Mouse (Mus musculus) left cerebral cortex, postnatal 14 days (tissue): ENCODE data around the gene Tbc1d30. TPM values are rescaled to one million over a fixed set of nuclear protein-coding genes. Genes with fewer than 3 reads are reported as not detected.
"Not testable (repeated sequence)": the region's sequence is repeated elsewhere in the genome, so short reads cannot be mapped to it uniquely, and the experiment has no call there.

Experiments
- DNase-seq, 2 experiments: peaks; one replicate each; pipeline ENCODE4 v3.0.0; 2021 to 2022; ENCODE audit warnings: low spot score in 2 of 2, mixed read lengths in 1 of 2
- intact Hi-C: fragments of 180-260 bp; cut with DNase I; formaldehyde crosslinking; loops from one replicate; pipeline ENCODE4 v1.15.1; 2025
- total RNA-seq, 2 experiments: library from RNA; stranded (reverse); gene quantifications; 2 replicates each; pipeline ENCODE4 v1.2.3; 2021

The Tbc1d30 gene
- total RNA-seq, 2 experiments from 2014 or later: 72.0 to 79.1 TPM

DNA sequence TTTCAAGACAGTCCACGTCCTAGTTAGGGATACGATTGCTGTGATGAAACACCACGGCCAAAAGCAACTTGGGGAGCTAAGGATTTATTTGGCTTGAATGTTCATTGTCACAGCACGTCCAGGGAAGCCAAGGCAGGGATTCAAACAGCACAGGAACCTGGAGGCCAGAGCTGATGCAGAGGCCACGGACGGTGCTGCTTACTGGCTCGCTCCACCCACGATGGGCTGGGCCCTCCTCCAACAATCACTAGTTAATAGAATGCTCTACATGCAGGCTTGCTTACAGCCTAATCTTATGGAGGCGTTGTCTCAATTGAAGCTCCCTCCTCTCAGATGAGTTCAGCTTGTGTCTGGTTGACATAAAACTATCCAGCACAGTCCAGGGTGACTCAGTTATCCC is 16.7 kb upstream of the Tbc1d30 start:
- DNase-seq: no peak
- intact Hi-C loops: no loop called here

DNA sequence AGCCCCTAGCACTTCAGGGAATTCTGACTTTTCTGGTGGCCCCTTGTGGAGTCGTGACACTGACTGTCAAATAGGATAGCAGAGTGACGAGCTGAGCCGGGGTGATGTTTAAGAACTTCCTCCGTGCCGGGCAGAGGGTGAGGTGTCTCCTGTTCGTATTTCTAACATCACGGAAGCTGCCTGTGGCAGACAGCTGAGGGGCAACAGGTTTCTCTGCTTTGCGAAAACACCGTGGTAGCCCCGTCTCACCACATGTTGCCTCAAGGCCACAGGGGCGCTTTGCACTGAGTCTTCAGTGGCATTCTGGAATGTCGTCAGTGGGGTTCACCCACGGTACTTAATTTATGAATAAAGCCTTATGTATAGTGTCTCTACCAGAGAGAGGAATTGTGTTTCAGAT is 16.2 kb upstream of the Tbc1d30 start:
- intact Hi-C loops: no loop called here
- DNase-seq: no peak

DNA sequence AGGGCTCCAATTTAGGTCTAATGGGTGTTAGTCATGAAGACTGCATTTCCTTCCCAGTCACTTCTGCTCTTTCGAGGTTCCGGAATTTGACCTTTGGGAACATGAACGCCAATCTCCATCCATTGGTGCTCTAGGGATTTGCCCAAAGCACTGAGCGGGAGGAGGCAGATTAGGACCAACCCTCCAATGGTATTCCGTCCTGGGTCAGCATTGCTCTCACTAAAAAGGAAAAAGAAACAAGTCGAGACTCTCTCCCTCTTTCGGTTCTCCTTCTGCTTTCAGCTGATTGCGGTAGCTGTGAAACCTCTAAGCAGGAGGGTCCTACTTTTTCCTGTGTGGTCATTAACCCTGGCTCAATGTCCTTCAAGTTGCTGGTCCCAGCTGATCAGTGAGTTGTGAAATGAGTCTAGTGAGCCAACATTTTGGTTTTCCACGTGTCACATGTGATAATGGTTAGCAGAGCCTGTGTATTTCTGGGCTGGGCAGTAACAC is 14.7 kb upstream of the Tbc1d30 start:
- intact Hi-C loops: no loop called here
- peak in 1 of 2 experiments; percentile 54 for DNase-seq

DNA sequence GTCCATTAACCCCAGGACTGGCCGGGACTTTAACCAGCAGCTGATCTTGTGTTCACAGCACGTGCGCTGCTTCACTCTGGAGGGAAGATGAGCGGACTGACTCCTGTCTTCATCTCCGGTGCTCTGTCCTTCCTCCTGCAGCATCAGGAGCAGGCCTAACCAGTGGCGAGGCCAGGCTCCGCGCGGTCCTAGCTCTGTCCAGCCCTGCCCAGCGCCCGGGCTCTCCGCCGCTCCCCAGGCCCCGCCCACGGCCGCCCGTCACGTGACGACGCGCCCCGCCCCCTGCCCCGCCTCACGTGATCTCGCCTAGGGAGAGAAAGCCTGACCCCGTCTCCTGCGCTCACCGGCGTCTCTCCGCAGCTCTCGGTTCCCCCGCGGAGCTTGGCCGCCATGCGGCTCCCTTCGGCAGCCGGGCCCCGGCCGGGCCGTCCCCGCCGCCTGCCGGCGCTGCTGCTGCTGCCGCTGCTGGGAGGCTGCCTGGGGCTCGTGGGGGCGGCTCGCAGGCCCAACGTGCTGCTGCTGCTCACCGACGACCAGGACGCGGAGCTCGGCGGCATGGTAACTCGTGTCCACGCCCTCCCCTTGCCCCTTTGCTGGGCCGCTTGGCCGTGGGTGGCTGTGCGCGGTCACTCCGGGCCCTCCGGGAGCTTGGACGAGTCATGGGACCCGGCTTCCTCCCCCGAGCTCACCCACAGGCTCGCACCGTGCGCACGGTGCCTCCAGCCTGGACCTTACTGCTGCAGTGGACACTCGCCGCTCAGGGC is 13.9 kb upstream of the Tbc1d30 start, which contains the start of gene Gns:
TSS of gene Gns (plus strand) at position 290 of the 764 bp plus-strand sequence.
- intact Hi-C loops: no loop called here
- peak; percentile 77 to 87 for DNase-seq

DNA sequence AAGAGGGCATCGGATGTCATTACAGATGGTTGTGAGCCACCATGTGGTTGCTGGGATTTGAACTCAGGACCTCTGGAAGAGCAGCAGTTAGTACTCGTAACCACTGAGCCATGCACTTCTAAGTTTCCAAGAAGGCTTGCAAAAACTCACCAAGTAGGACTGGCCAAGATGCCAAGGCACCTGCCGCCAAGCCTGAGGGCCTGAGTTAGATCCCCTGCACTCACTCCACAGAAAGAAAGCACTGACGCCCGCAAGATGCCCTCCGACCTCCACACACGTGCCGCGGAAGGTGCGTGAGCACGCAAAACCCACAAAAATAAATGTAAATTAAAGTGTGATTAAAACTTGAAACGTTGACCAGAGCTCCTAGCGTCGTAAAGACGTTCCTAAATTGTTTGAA is 13.2 kb upstream of the Tbc1d30 start:
- DNase-seq: no peak
- intact Hi-C loops: no loop called here

DNA sequence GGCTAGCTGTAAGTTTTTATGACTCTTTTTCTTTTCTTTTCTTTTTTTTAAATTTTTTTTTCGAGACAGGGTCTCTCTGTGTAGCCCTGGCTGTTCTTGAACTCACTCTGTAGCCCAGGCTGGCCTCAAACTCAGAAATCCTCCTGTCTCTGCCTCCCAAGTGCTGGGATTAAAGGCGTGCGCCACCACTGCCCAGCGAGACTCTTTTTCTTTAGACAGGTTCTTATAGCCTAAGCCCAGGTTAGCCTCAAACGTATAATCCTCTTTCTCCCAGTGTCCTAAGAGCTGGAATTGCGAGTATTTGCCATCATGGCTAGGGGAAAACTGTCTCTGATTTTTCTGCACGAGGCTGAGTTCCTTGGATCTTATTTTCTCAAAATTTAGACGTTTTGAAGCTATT is 12.1 kb upstream of the Tbc1d30 start:
- DNase-seq: no peak
- intact Hi-C loops: no loop called here

DNA sequence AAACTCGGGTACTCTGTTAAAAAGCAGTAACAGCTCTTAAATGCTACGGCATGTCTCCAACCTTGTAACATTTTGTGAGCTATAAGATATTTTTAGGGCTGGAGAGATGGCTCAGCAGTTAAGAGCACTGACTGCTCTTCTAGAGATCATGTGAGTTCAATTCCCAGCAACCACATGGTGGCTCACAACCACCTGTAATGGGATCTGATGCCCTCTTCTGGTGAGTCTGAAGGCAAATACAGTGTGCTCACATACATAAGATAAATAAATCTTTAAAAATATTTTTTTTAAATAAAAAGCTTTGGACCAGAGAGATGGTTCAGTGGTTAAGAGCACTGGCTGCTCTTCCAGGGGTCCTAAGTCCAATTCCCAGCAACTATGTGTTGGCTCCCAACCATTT is 9.3 kb upstream of the Tbc1d30 start:
- DNase-seq: no peak

DNA sequence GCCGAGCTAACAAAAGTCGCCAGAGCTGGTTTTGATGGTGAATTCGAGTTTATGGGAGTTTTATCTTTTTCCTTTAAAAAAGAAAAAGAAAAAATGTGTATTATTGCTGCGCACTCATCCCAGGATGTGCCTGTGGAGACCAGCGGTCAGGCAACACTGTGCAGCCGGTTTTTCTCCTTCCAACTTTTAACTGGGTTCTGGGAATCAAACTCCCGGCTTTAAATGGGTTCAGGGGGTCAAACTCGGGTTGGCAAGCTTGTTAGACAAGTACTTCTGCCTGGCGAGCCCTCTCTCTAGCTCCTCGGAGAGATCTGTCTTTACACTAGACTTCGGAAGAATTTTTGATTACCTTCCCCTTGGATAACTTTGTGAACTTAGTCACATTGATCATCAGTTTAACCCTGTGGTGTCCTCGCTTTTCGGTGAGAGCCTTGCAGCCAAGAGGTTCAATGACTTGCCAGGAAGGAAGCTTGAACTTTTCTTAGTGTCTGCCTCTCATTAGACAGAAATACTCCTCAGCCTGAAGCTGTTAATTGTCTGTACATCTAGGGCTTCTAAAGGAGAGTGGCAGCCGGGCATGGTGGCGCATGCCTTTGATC is 713 bp upstream of the Tbc1d30 start:
- DNase-seq: no peak
- intact Hi-C loops: no loop called here

More for the DNA sequence above, 9.3 kb upstream of the Tbc1d30 start:
- intact Hi-C loops: no loop called here

DNA sequence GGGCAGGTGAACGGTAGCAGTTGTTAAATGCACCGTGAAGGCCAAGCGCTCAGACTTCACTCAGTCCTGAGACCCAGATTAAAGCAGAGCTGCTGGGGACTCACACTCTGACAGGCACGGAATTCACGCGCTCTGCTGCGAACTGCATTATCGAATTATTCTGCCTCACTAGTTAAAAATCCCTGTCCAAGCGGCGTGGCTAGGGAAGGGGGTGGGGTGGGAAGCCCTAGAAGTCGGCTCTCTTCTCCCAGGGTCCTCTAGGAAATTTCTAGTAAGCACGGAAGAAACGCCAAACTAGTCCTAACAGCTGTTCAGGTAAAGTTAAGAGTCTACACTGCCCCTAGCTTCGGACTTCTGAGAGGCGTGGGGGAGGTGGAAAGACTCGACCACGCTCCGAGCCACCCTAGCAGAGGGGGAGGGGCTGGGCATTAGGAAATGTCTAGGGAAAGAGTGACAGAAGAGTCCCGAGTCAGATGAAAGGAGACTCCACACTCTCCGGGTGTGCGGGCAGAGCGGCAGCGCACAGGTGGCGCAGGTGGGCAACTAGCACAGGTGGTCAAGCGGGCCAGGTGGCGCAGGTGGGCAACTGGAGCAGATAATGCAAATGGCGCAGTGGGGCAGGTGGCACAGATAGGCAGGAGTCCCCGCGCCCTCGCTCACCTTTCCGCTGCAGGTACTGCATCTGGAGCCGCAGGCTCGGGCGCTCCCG is 567 bp downstream of the Tbc1d30 start:
- intact Hi-C loops: no loop called here
- no peak for DNase-seq

DNA sequence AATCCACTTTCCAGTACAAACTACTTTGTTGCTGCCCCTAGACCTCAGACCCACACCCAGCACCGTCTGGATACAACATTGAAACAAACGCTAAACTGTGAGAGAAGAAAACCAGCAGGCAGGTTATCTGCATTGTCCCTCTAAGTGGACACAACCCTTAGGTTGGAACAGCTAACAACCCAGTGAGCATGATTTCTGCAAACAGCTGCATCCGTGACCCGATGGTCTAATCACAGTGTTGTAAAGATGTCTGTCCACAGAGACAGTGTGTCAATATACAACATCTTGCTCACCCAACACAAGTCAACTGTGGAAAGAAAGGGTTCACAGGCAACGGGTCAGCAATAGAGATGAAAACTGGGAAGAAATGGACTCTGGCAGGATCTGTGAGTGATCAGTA is 1.8 kb downstream of the Tbc1d30 start:
- no peak for DNase-seq
- intact Hi-C loops: no loop called here

DNA sequence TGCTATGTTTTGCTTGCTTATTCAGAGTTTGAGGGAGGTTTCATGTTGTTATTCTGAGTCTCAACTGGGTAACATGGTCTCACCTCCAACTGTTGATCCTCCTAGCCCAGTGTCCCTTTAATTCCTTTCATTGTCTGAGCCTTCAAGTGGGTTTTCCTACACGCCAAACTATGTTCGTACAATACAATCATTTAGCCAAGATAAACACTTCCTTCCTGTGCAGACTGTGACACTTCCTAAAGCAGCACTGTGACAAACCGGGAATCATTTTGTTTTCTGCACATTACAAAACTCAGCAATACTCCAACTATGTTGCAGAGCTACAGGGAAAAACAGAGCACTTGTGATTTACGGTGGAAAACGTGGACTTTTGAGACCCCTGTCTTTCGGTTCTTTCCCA is 7.2 kb downstream of the Tbc1d30 start:
- intact Hi-C loops: no loop called here
- no peak for DNase-seq

DNA sequence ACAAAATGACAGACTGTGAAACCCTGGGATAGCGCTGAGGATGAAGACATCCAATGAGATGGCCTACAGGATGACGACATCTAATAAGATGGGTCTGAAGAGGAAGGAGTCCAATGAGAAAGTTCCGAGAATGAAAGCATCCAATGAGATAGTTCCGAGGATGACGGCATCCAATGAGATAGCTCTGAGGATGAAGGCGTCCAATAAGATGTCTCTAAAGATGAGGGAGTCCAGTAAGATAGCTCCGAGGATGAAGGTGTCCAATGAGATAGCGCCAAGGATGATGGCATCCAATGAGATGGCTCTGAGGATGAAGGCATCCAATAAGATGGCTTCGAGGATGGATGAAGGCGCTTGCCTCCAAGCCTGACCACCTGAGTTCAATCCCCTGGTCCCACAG is 8.8 kb downstream of the Tbc1d30 start:
- intact Hi-C loops: no loop called here

DNA sequence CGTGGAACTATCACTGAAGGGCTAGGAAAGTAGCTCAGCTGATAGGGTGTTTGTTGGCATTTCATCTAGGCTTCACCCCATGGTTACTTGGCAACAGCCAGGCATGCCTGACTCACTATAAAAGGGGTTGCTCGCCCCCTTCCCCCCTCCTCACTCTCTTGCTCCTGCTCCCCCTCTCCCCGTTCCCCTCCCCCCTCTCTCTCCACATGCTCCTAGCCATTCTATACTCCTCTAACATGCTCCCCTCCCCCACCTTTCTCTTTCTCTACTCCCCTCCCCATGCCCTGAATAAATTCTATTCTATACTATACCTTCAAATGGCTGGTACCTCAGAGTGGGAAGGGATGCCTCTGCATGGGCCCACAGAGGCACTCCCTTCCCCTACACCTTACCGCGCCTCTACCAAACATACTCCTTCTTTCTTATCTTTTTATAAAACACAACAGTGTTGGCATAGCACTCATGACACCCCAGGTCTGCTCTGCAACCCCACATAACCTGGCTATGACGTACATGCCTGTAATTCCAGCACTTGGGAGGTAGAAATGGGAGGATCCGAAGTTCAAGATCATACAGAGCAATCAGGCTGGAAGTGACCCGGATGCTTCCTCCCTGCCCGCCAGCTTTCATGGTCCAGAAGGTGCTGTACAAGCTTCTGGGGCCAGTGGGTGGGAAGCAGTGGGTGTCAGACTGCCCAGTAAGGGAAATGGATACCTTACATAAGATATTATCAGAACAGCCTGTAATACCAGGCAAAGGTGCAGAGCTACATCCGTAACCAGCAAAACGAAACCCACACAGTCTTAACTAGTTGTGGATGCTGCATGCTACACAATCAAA is 10.1 kb downstream of the Tbc1d30 start:
- intact Hi-C loops: no loop called here
- DNase-seq: peak; percentile 12 to 53

More for the DNA sequence above, 8.8 kb downstream of the Tbc1d30 start:
- DNase-seq: no peak

DNA sequence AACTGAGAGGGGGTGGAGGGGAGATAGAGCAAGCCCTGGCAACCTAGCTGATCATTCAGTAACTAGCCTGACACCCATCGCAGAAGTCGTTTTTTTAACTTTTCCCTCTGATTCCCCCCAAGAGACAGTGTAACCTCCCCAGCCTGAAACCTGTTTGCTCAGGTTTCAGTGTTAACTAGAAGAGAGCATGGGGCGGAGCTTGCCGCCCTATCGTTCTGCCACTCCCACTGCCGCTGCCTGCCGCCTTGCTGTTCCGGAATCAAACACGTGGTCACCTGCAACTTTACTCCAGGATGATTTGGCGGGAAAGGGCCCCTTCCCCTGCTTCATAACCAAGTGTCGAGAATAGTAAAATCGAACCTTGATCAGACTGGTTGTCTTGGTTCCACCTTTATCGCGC is 14.5 kb downstream of the Tbc1d30 start:
- intact Hi-C loops, DNase-seq: not testable (repeated sequence)

DNA sequence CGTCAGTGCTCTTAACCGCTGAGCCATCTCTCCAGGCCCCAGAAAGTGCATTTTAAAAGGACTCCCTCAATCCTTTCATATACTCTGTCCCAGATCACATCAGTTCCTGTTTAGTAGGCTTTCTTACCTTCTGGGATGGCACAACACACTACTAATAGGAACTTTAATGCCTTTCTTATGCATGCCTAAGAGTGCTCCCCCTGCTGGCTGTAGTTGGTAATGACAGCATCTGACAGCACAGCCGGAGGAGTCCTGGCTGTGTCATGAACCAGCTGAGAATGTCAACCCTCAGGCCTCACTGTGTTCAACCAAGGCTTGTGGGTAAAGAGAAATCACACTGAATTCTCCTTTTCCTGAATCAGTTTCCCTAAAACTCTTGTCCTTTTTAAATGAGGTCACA is 16.5 kb downstream of the Tbc1d30 start:
- intact Hi-C loops: no loop called here
- DNase-seq: peak; percentile 43 to 70

DNA sequence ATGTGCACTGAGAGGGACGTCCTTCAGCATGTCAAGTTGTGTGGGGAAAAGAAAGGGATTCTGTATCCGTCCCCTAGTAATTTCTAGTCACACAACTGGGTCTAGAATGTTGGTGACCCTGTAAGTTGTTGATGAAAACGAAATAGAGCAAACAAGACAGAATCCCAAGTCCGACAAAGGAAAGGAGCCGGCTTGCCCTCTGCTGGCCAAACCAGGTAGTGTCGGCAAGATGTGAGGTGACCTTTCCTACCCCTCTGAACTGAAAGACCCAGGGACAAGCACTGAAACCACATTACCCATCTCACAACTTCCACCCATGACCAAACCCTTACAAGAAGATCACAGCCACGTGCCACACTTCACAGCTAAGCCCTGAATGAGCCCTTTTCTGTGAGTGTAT is 20.1 kb downstream of the Tbc1d30 start:
- DNase-seq: peak; percentile 48 to 66
- intact Hi-C loops: no loop called here

DNA sequence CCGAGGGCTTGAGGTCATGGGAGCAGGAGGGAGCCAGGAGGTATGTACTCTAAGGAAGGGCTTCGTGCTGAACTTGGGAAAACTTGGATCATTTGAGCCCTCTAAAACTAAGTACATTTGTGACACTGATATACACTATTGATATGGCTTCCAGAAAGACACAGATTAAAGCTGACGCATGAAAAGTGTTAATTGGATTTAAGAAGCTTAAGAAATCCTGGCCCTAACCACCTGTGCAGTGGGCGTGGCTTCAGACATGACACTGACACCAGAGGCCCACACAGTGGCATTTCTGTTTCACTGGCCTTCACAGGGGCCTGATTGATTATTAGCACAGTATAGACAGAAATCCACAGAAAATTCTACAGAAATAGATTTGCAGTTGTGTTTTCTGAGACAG is 21.5 kb downstream of the Tbc1d30 start:
- no peak for DNase-seq
- intact Hi-C loops: no loop called here

DNA sequence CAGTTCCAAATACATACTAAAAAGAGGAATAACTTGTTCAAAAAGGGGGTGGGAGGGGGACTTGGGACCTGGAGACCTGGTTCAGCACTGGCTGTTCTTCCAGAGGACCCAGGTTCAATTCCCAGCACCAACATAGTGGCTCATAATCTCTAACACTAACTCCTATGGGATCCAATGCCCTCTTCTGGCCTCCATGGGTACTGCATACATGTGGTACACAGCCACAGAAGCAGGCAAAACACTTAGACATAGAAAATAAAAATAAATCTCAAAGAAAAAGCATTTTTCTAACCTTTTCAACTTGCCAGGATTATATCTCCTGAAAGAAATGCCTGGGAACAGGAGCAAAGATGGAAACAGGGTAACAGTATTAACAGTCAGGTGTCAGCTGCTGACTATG is 24.9 kb downstream of the Tbc1d30 start:
- DNase-seq: no peak
- intact Hi-C loops: no loop called here

DNA sequence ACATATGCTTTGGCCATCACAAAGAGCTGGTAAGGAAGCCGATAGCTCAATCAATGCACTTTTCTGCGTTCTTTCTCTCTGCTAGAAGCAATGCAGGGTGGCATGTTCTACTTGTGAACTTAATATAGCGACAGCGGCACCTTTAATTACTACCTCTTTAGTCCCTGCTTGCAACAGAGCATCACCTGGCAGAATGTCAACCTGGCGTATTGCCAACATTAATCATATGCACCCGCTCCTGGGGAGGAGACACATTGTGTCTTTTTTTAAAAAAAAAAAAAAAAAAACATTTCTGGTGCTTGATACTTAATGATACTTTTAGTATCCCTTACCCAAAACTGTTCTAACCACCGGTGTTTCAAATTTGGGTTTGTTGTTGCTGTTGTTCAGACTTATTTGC is 27.6 kb downstream of the Tbc1d30 start:
- DNase-seq: no peak
- intact Hi-C loops: no loop called here
